Mouse (Mus musculus): ENCODE measurements around the gene Tmem235.
"Not testable (repeated sequence)": the region's sequence is repeated elsewhere in the genome, so short reads cannot be mapped to it uniquely, and the experiment has no call there.

Tmem235 gene

DNA sequence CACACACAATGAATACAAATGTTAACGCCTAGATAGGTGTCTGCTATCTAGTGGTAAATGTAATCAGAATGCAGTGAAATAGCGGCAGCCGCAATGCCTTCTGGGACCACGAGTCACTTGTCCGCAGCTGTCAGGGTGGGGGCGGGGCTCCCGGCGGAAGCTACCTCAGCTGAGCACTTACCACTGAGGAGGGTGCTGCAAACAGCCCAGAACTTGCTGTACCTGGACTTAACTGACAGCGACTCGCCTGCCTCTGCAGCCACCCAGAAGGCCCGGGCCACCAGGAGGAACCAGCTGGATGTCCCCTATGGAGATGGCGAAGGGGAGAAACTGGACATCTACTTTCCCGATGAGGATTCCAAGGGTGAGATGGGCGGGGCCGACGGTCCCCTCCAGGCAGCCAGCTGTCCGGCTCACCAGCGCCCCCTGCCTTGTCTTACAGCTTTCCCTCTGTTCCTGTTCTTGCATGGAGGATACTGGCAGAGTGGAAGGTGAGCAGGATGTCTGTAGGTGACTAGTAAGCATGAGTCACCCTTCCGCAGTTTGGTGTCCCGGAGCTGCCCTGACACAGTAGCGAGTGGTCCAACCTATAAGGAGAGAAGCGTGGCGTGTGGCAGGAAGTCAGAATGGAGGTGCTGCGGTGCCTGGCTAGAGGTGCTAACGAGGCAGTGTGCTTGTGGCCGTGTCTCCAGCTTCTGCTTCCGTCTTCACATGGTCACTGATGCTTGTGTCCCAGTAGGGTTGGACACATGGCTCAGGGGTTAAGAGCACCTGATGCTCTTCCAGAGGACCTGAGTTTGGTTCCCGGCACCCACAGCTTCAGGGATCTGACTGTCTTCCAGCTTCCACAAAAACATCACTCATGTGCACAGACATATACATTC is 28.2 kb upstream of the Tmem235 start:
- in situ Hi-C loops (cut with MboI, MseI): no loop called here

- in situ Hi-C loops (cut with MboI, MseI): not testable (repeated sequence)
Observed at GRCm38 (mm10) chr11:117833509-117833908, 27.0 kb upstream of the Tmem235 start.

GRCm38 (mm10) chr11:117834086-117834485 is 26.5 kb upstream of the Tmem235 start:
- in situ Hi-C loops (cut with MboI, MseI): no loop called here

GRCm38 (mm10) chr11:117836306-117836705 is 24.2 kb upstream of the Tmem235 start:
- in situ Hi-C loops (cut with MboI, MseI): no loop called here

DNA sequence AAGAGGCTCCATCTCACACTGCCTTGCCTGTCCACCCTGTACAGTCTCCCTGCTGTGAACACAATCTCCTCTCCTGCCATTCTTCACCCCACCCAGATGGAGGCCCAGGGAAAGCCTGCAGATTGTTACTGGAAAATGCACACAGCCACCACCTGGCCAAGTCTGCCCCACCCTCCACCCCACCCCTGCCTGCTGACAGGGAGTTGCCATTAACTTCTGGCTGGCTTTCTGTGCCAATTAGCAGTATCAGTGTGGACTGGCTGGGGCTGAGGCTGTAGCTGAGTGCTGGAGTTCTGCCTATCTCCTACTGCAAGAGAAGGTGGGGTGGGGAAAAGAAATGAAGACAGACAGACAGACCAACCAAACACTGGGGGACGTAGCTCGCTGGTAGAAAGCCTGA is 22.0 kb upstream of the Tmem235 start:
- in situ Hi-C loops (cut with MboI, MseI): no loop called here

GRCm38 (mm10) chr11:117839021-117839420 is 21.5 kb upstream of the Tmem235 start:
- in situ Hi-C loops (cut with MboI, MseI): no loop called here

GRCm38 (mm10) chr11:117840910-117841309 is 19.6 kb upstream of the Tmem235 start:
- in situ Hi-C loops (cut with MboI, MseI): no loop called here

- in situ Hi-C loops (cut with MboI, MseI): no loop called here
Observed at GRCm38 (mm10) chr11:117843434-117843833, 17.1 kb upstream of the Tmem235 start.

DNA sequence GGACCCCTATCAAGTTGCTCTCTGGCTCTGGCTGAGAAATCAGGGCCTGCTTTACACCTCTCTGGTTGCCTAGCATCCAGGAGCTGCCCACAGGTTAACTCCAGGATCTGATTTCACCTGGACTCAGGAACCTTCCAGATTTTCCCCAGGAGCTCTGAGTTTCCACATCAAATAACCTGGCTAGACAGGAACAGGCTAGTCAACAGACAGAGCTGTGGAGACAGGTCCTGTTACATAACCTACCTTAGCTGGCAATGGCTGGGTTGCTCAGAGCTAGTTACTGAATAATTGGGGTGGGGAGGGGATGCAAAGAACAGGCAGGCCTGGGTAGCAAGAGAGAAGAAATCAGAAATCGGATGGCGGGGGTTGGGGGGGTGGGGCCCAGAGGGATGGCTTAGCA is 15.6 kb upstream of the Tmem235 start:
- in situ Hi-C loops (cut with MboI, MseI): no loop called here

DNA sequence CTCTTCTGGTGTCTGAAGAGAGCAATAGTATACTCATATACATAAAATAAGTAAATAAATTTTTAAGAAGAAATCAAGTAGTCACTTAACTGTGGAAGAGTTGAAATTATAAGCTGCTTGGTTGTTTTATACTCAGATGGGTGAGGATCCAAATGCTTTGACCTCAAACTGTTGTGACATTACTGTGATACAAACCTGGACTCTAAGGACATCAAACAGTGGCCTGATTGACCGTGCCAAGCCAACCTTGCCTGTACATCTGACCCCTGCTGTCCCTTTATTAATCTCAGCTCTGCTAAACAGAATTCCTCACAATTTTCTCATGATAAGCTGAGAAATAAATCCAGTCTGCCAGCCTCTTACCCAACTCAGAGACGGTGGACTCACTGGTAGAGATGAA is 14.9 kb upstream of the Tmem235 start:
- in situ Hi-C loops (cut with MboI, MseI): no loop called here

- in situ Hi-C loops (cut with MboI, MseI): no loop called here
Observed at GRCm38 (mm10) chr11:117846640-117847039, 13.9 kb upstream of the Tmem235 start.

DNA sequence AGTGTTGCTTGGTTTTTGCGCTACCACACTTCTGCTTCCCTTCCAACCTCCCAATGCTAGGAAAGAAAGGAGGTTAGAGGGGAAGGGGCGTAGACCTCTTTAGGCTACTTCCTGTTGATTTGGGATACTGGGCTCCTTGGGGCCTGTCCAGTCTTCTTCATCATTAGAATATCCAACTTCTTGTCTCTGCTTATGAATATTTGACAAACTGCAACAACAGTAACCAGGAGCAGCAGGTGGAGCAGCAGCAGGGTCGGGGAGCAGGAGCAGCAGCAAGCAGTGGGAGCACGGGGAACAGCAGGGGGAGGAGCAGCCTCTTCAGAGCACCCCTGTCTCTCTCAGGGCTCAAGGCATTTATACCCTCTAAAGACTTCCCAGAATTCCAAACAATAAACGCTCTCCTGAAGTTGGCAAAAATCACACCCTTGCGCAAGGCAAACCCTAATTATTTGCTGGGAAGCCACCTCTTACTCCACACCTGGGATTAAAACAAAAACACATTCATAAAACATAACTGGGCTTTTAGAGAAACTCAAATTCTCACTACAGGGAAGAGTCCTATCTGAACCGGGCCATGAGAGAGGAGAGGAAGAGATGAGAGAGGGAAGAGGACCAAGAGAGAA is 12.8 kb upstream of the Tmem235 start:
- in situ Hi-C loops (cut with MboI, MseI): no loop called here

- in situ Hi-C loops (cut with MboI, MseI): no loop called here
Observed at GRCm38 (mm10) chr11:117848271-117848984, 12.1 kb upstream of the Tmem235 start.

DNA sequence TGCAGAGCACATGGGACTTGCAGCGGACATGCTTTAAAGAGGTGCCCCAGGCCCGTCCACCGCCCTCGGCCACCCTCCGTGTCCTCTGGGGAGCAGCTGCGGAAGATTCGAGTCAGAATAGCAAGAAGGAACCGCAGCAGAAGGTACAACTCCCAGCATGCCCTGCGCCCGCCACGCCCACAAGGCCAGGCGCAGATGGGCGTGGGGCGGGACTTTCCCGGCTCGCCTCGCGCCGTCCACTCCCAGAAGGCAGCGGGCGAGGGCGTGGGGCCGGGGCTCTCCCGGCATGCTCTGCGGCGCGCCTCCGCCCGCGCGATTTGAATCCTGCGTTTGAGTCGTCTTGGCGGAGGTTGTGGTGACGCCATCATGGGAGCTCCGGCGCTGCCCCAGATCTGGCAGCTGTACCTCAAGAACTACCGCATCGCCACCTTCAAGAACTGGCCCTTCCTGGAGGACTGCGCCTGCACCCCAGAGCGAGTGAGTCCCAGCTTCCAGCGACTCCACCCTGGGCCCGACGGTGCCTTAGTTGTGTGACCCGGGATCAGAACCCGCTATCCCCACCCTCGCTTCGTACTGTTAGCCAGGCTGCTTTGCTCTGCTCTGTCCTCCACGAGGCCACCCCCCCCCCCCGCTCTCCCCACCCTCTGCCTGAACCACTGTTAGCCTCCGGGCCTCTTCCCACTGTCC is 11.4 kb upstream of the Tmem235 start, which contains the start of gene Birc5:
Gene Birc5, plus strand, starts transcription at position 267 of the 687 bp plus-strand sequence.
- in situ Hi-C loops (cut with MboI, MseI): no loop called here

- in situ Hi-C loops (cut with MboI, MseI): loop anchor here (25.0 kb wide), 1 partner anchor 234 kb away; no protein-coding TSS in a partner anchor
Observed at GRCm38 (mm10) chr11:117852875-117853274, 7.7 kb upstream of the Tmem235 start.

DNA sequence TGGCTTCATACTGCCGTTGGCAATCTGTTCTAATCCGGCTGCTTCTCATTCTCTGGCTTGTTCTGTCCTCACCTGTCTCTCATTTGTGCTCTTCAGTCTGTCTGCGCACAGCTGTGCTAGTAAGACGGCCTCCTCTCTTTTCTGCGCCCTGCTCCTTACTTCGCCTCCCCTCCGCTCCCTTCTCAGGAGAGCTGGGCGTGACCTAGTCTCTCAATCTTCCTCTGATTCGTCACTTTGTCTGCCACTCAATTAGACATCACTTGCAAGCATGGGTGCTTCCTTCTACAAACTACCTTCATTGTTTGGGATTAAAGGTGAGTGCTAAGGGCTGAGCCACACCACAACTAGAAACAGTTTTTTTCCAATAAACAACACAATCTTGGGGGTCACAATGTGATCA is 6.3 kb upstream of the Tmem235 start:
- in situ Hi-C loops (cut with MboI, MseI): loop anchor here (25.0 kb wide), 1 partner anchor 233 kb away; no protein-coding TSS in a partner anchor

- in situ Hi-C loops (cut with MboI, MseI): loop anchor here (25.0 kb wide), 1 partner anchor 232 kb away; no protein-coding TSS in a partner anchor
Observed at GRCm38 (mm10) chr11:117855360-117855759, 5.2 kb upstream of the Tmem235 start.

- in situ Hi-C loops (cut with MboI, MseI): loop anchor here (25.0 kb wide), 1 partner anchor 231 kb away; no protein-coding TSS in a partner anchor
Observed at GRCm38 (mm10) chr11:117855975-117856374, 4.6 kb upstream of the Tmem235 start.

DNA sequence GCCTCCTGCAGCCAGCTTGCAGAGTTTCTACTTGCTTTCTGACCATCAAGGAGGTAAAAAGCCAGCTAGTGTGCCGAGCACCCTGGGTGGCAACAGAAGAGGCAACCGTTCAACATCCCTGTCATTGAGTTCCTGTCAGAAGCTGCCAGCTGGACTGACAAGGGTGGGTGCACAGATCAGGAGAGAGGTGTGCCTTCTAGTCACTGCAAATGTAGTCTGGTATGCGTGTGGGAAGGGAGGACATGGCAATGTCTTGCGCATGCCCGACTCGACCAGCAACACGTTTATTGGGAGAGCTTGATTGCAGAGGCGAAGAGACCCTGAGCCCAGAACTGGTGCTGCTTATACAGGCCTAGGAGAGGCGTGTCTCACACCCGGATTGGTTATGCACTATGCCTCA is 3.1 kb upstream of the Tmem235 start:
- in situ Hi-C loops (cut with MboI, MseI): loop anchor here (25.0 kb wide), 1 partner anchor 230 kb away; no protein-coding TSS in a partner anchor

DNA sequence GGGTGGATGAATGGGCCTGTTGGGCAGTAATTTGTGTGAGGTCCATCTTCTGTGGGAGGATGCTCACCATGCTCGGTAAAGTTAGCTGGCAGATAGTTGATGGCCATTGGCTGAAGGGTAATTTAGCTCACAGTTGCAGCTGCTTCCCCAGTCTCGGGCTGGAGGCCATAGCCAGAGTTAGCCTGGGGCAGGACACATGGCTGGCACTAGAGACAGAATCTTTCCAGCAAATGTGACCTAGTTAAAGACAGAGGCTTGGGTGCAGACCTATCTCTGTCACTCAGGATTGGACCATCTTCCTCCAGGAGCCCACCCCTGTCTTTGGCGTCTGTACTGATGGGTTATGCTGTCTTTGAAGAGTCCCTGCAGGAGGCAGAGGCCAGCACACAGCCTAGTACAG is 2.2 kb upstream of the Tmem235 start:
- in situ Hi-C loops (cut with MboI, MseI): loop anchor here (25.0 kb wide), 1 partner anchor 229 kb away; no protein-coding TSS in a partner anchor

GRCm38 (mm10) chr11:117863174-117863856 is 2.8 kb downstream of the Tmem235 start:
- in situ Hi-C loops (cut with MboI, MseI): loop anchor here (25.0 kb wide), 1 partner anchor 224 kb away; no protein-coding TSS in a partner anchor
